Mouse (Mus musculus) liver, postnatal 0 days (tissue): ENCODE data around the gene Syn3. TPM values are rescaled to one million over a fixed set of nuclear protein-coding genes. Genes with fewer than 3 reads are reported as not detected.
A peak's percentile ranks its signal among the peaks of the same experiment; 100 is the strongest.

Experiments used
- ATAC-seq: fragments of 200-750 bp; cut with Nextera tagmentation; 2 replicates; pipeline ENCODE4 v1.8.0; 2017; ENCODE audit warnings: mild to moderate bottlenecking, moderate library complexity
- DNase-seq: peaks from one replicate; pipeline ENCODE4 v3.0.0-alpha.2; 2016
- H3K27ac ChIP-seq: fragments of 300-500 bp; sonication (generic); 2 replicates; pipeline ENCODE4 v1.5.1; 2014; ENCODE audit warnings: antibody characterized with exemption, moderate library complexity, mild to moderate bottlenecking, low read depth
- H3K27me3 ChIP-seq: fragments of 300-500 bp; sonication (generic); 2 replicates; pipeline ENCODE4 v1.6.1; 2014; ENCODE audit warnings: low read length, control low read depth, mixed read lengths; ENCODE audit not compliant: insufficient read depth
- H3K36me3 ChIP-seq: fragments of 300-500 bp; sonication (generic); replicated peaks from 2 replicates; pipeline ENCODE4 v1.6.1; 2014; ENCODE audit warnings: mild to moderate bottlenecking, control low read depth, low read length, moderate library complexity, mixed read lengths; ENCODE audit not compliant: insufficient read depth
- H3K4me1 ChIP-seq: fragments of 300-500 bp; sonication (generic); 2 replicates; pipeline ENCODE4 v1.6.1; 2014; ENCODE audit warnings: antibody characterized with exemption, mild to moderate bottlenecking, control low read depth; ENCODE audit not compliant: insufficient read depth
- H3K4me2 ChIP-seq: fragments of 300-500 bp; sonication (generic); 2 replicates; pipeline ENCODE4 v1.6.1; 2014; ENCODE audit warnings: low read depth, mild to moderate bottlenecking, low read length, moderate library complexity, mixed read lengths
- H3K4me3 ChIP-seq: fragments of 300-500 bp; sonication (generic); 2 replicates; pipeline ENCODE4 v1.5.1; 2014; ENCODE audit warnings: low read depth, low read length
- H3K9ac ChIP-seq: fragments of 300-500 bp; sonication (generic); replicated peaks from 2 replicates; pipeline ENCODE4 v1.6.1; 2014; ENCODE audit warnings: mild to moderate bottlenecking, moderate library complexity
- H3K9me3 ChIP-seq: fragments of 300-500 bp; sonication (generic); 2 replicates; pipeline ENCODE4 v1.6.1; 2016; ENCODE audit warnings: mild to moderate bottlenecking, control low read depth, low read length, mixed read lengths
- CTCF ChIP-seq: sonication (generic); IDR thresholded peaks from 2 replicates; pipeline ENCODE4 v1.5.1; 2016; ENCODE audit warnings: antibody characterized with exemption, low read depth
- EP300 ChIP-seq: IDR thresholded peaks from 2 replicates; pipeline ENCODE4 v1.6.1; 2016; ENCODE audit warnings: antibody characterized with exemption, low read depth, mild to moderate bottlenecking
- WGBS: fragments of 180-500 bp; shearing (Covaris S2); extraction: QIAGEN DNeasy Blood & Tissue Kit; methylation state at CpG from one replicate; pipeline ENCODE4 v1.1.7; 2014; ENCODE audit not compliant: insufficient replicate concordance; 5-methylcytosine and 5-hydroxymethylcytosine counted together
- polyA plus RNA-seq: library from polyadenylated mRNA; unstranded; fragments of >200 nt; fragmentation: Nextera tagmentation; extraction: Ambion mirVana; gene quantifications from 2 replicates; pipeline ENCODE4 v1.2.1, GENCODE M21; 2015

The Syn3 gene
- polyA plus RNA-seq, 1 experiment from 2014 or later: 0.25 TPM

- H3K9ac ChIP-seq: no peak overlapping the region
- TF ChIP-seq EP300: no peak
- H3K4me2 ChIP-seq: no peak overlapping the region
- peaks cover 26% of the 10 kb centered on the region for H3K4me1 ChIP-seq
- H3K27ac ChIP-seq: no peak overlapping the region
- WGBS: 49% methylated on average over 1 of the region's 1 CpGs
- DNase-seq (no peak), ATAC-seq (no peak)
- no peaks in the 10 kb centered on the region for H3K9me3 ChIP-seq
- no peak overlapping the region for H3K4me3 ChIP-seq
- no peaks in the 10 kb centered on the region for H3K36me3 ChIP-seq
- H3K27me3 ChIP-seq: no peaks in the 10 kb centered on the region
Measured at GRCm38 (mm10) chr10:86336506-86336905, 162.2 kb downstream of the Syn3 start.

GRCm38 (mm10) chr10:86334581-86334980 is 164.1 kb downstream of the Syn3 start:
- 65% methylated on average over 8 of the region's 8 CpGs for WGBS
- no peak for TF ChIP-seq EP300
- no peak for TF ChIP-seq CTCF
- Histone ChIP-seq H3K27me3 (no peaks in the 10 kb centered on the region), H3K4me2 (no peak overlapping the region), H3K36me3 (no peaks in the 10 kb centered on the region), H3K9ac (no peak overlapping the region), H3K9me3 (no peaks in the 10 kb centered on the region), H3K4me3 (no peak overlapping the region), H3K27ac (no peak overlapping the region), H3K4me1 (peaks cover 16% of the 10 kb centered on the region)
- ATAC-seq (no peak), DNase-seq (no peak)

GRCm38 (mm10) chr10:86332942-86333341 is 165.8 kb downstream of the Syn3 start:
- Histone ChIP-seq H3K4me2 (no peak overlapping the region), H3K27ac (no peak overlapping the region), H3K27me3 (no peaks in the 10 kb centered on the region), H3K9ac (no peak overlapping the region), H3K4me3 (no peak overlapping the region), H3K36me3 (no peaks in the 10 kb centered on the region), H3K4me1 (peaks cover 12% of the 10 kb centered on the region), H3K9me3 (no peaks in the 10 kb centered on the region)
- DNase-seq (no peak), ATAC-seq (peak; percentile 41; the same call in 1 of the 2 replicates)
- 51% methylated on average over 3 of the region's 3 CpGs for WGBS
- TF ChIP-seq EP300 (no peak), CTCF (no peak)

GRCm38 (mm10) chr10:86331681-86332281 is 166.9 kb downstream of the Syn3 start:
- WGBS: 66% methylated on average over 7 of the region's 7 CpGs
- H3K9ac ChIP-seq: no peak overlapping the region

GRCm38 (mm10) chr10:86330993-86331680 is 167.6 kb downstream of the Syn3 start:
- H3K4me1 ChIP-seq: peaks cover 12% of the 10 kb centered on the region
- no peak overlapping the region for H3K9ac ChIP-seq
- H3K36me3 ChIP-seq: no peaks in the 10 kb centered on the region
- TF ChIP-seq CTCF: no peak
- TF ChIP-seq EP300: no peak
- H3K27ac ChIP-seq: peak overlapping the region; percentile 51; the same call in 1 of the 2 replicates
- H3K4me3 ChIP-seq: no peak overlapping the region
- no peak for ATAC-seq
- no peaks in the 10 kb centered on the region for H3K9me3 ChIP-seq
- H3K4me2 ChIP-seq: no peak overlapping the region
- no peaks in the 10 kb centered on the region for H3K27me3 ChIP-seq
- DNase-seq: no peak
- WGBS: 62% methylated on average over 5 of the region's 5 CpGs

More at GRCm38 (mm10) chr10:86331681-86332281, 166.9 kb downstream of the Syn3 start:
- H3K36me3 ChIP-seq: no peaks in the 10 kb centered on the region
- H3K4me3 ChIP-seq: no peak overlapping the region
- peak overlapping the region; percentile 51; the same call in 1 of the 2 replicates for H3K27ac ChIP-seq
- H3K27me3 ChIP-seq: no peaks in the 10 kb centered on the region
- no peaks in the 10 kb centered on the region for H3K9me3 ChIP-seq
- TF ChIP-seq CTCF: no peak
- peak; percentile 58 for TF ChIP-seq EP300
- no peak for DNase-seq
- H3K4me1 ChIP-seq: peaks cover 12% of the 10 kb centered on the region
- H3K4me2 ChIP-seq: no peak overlapping the region
- ATAC-seq: 0 out of 2 replicates have a peak, but pooled peaks have one; percentile 23

GRCm38 (mm10) chr10:86329241-86329882 is 169.3 kb downstream of the Syn3 start:
- WGBS: 84% methylated on average over 8 of the region's 8 CpGs
- Histone ChIP-seq H3K4me3 (no peak overlapping the region), H3K9me3 (no peaks in the 10 kb centered on the region), H3K27ac (no peak overlapping the region), H3K9ac (no peak overlapping the region), H3K4me1 (peaks cover 12% of the 10 kb centered on the region), H3K27me3 (no peaks in the 10 kb centered on the region), H3K4me2 (no peak overlapping the region), H3K36me3 (no peaks in the 10 kb centered on the region)
- DNase-seq (no peak), ATAC-seq (no peak)
- TF ChIP-seq CTCF (no peak), EP300 (no peak)
